Mouse (Mus musculus) midbrain, embryonic 14.5 days (tissue): ENCODE data around the gene Lpcat1. TPM values are rescaled to one million over a fixed set of nuclear protein-coding genes. Genes with fewer than 3 reads are reported as not detected.

Experiments
- ATAC-seq: fragments of 200-750 bp; cut with Nextera tagmentation; 2 replicates; pipeline ENCODE4 v1.8.0; 2017; ENCODE audit warnings: moderate number of reproducible peaks, moderate library complexity; ENCODE audit not compliant: low FRiP score, low TSS enrichment
- DNase-seq: peaks from one replicate; pipeline ENCODE4 v3.0.0-alpha.2; 2015
- H3K27ac ChIP-seq: fragments of 300-500 bp; sonication (generic); replicated peaks from 2 replicates; pipeline ENCODE4 v1.5.1; 2014; ENCODE audit warnings: mild to moderate bottlenecking, low read depth, low read length, moderate library complexity
- H3K27me3 ChIP-seq: fragments of 300-500 bp; sonication (generic); 2 replicates; pipeline ENCODE4 v1.6.1; 2014; ENCODE audit warnings: low read length, control low read depth, mixed read lengths; ENCODE audit not compliant: control insufficient read depth, insufficient read depth
- H3K36me3 ChIP-seq: fragments of 300-500 bp; sonication (generic); 2 replicates; pipeline ENCODE4 v1.6.1; 2014; ENCODE audit warnings: low read length, control low read depth; ENCODE audit not compliant: control insufficient read depth, insufficient read depth
- H3K4me1 ChIP-seq: fragments of 300-500 bp; sonication (generic); 2 replicates; pipeline ENCODE4 v1.6.1; 2014; ENCODE audit warnings: mild to moderate bottlenecking, antibody characterized with exemption, low read length, control low read depth; ENCODE audit not compliant: control insufficient read depth, insufficient read depth
- H3K4me2 ChIP-seq: fragments of 300-500 bp; sonication (generic); 2 replicates; pipeline ENCODE4 v1.6.1; 2014; ENCODE audit warnings: mild to moderate bottlenecking, low read length, moderate library complexity
- H3K4me3 ChIP-seq: fragments of 300-500 bp; sonication (generic); replicated peaks from 2 replicates; pipeline ENCODE4 v1.5.1; 2014; ENCODE audit warnings: low read depth, low read length
- H3K9ac ChIP-seq: fragments of 300-500 bp; sonication (generic); replicated peaks from 2 replicates; pipeline ENCODE4 v1.6.1; 2014; ENCODE audit warnings: mild to moderate bottlenecking, low read length, moderate library complexity
- H3K9me3 ChIP-seq: fragments of 300-500 bp; sonication (generic); 2 replicates; pipeline ENCODE4 v1.6.1; 2016; ENCODE audit warnings: low read length, control low read depth, mixed read lengths; ENCODE audit not compliant: control insufficient read depth
- WGBS: fragments of 180-500 bp; shearing (Covaris S2); extraction: QIAGEN DNeasy Blood & Tissue Kit; methylation state at CpG from one replicate; pipeline ENCODE4 v1.1.7; 2014; 5-methylcytosine and 5-hydroxymethylcytosine counted together
- polyA plus RNA-seq: library from polyadenylated mRNA; unstranded; fragments of >200 nt; fragmentation: Nextera tagmentation; extraction: Ambion mirVana; gene quantifications from 2 replicates; pipeline ENCODE4 v1.2.1, GENCODE M21; 2014

Gene Lpcat1
- polyA plus RNA-seq, 1 experiment from 2014 or later, result 76.9 TPM

- no peak overlapping the region for H3K27ac ChIP-seq
Observed at GRCm38 (mm10) chr13:73429605-73430321, 37.2 kb upstream of the Lpcat1 start.

GRCm38 (mm10) chr13:73432466-73433149 is 34.4 kb upstream of the Lpcat1 start:
- Histone ChIP-seq H3K27me3 (no peaks in the 10 kb centered on the region), H3K4me2 (no peak overlapping the region), H3K9me3 (no peaks in the 10 kb centered on the region), H3K36me3 (no peaks in the 10 kb centered on the region), H3K9ac (no peak overlapping the region), H3K4me1 (no peaks in the 10 kb centered on the region), H3K4me3 (no peak overlapping the region), H3K27ac (no peak overlapping the region)
- 77% methylated on average over 7 of the region's 7 CpGs for WGBS
- no peak for DNase-seq
- ATAC-seq, result no peak

More at GRCm38 (mm10) chr13:73429605-73430321, 37.2 kb upstream of the Lpcat1 start:
- ATAC-seq, result no peak
- Histone ChIP-seq H3K4me2 (no peak overlapping the region), H3K9ac (no peak overlapping the region), H3K4me1 (no peaks in the 10 kb centered on the region), H3K36me3 (no peaks in the 10 kb centered on the region), H3K9me3 (no peaks in the 10 kb centered on the region), H3K27me3 (no peaks in the 10 kb centered on the region), H3K4me3 (no peak overlapping the region)
- DNase-seq, result no peak
- 80% methylated on average over 6 of the region's 6 CpGs for WGBS

GRCm38 (mm10) chr13:73433681-73434535 is 33.1 kb upstream of the Lpcat1 start:
- H3K27me3 ChIP-seq, result no peaks in the 10 kb centered on the region
- no peak overlapping the region for H3K9ac ChIP-seq
- H3K36me3 ChIP-seq, result no peaks in the 10 kb centered on the region
- no peak overlapping the region for H3K4me2 ChIP-seq
- H3K4me3 ChIP-seq, result no peak overlapping the region
- ATAC-seq (no peak), DNase-seq (no peak)
- H3K9me3 ChIP-seq, result no peaks in the 10 kb centered on the region
- 84% methylated on average over 15 of the region's 15 CpGs for WGBS
- 0 out of 2 replicates have a peak, but pooled peaks cover 2% of the 10 kb centered on the region for H3K4me1 ChIP-seq
- H3K27ac ChIP-seq, result no peak overlapping the region

DNA sequence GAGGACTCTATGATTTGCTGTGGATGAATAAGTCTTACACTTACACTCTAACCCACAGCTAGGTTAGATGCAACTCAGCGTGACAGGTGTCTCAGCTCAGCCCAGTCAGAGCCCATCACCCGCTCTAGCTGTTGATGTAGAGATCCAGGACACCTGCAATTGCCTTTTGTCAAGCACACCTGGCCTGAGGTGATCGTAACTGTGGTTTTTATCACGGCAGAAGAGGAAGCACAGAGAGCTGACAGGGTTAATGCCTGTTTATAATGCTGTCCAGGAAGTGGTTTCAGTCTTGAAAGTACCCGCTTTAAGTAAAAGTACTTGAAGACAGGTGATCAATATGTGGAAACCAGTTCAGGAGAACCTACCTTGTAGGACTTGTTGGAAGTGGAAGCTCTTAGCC is 32.3 kb upstream of the Lpcat1 start:
- no peak for ATAC-seq
- H3K4me3 ChIP-seq, result no peak overlapping the region
- H3K4me2 ChIP-seq, result no peak overlapping the region
- no peaks in the 10 kb centered on the region for H3K27me3 ChIP-seq
- H3K9me3 ChIP-seq, result no peaks in the 10 kb centered on the region
- 0 out of 2 replicates have a peak, but pooled peaks cover 4% of the 10 kb centered on the region for H3K4me1 ChIP-seq
- H3K36me3 ChIP-seq, result no peaks in the 10 kb centered on the region
- DNase-seq, result no peak
- no peak overlapping the region for H3K27ac ChIP-seq
- WGBS, result 86% methylated on average over 5 of the region's 5 CpGs
- H3K9ac ChIP-seq, result no peak overlapping the region

GRCm38 (mm10) chr13:73435662-73436061 is 31.3 kb upstream of the Lpcat1 start:
- 83% methylated on average over 7 of the region's 7 CpGs for WGBS

DNA sequence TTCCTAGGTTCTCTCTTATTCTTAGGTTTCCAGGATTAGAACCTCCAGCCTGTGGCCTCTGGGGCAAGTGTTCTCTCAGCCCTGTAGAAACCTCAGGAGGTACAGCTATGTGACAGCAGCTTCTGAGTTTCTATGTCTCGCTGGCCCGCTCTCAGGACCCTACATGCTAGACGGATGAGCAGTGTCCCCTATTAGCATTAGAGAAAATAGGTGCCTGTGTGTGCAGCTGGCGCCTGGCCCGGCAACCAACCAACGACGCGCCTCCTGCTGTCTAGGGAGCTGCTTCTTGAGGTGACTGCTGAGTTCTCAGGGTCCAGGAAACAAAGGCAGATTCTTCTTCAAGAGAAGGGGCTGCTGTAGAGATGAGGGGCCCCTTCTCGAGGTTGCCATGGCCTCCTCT is 27.9 kb upstream of the Lpcat1 start:
- H3K27me3 ChIP-seq, result no peaks in the 10 kb centered on the region
- no peak overlapping the region for H3K4me3 ChIP-seq
- H3K4me1 ChIP-seq, result 0 out of 2 replicates have a peak, but pooled peaks cover 4% of the 10 kb centered on the region
- H3K4me2 ChIP-seq, result no peak overlapping the region
- 45% methylated on average over 9 of the region's 9 CpGs for WGBS
- H3K36me3 ChIP-seq, result no peaks in the 10 kb centered on the region
- H3K9me3 ChIP-seq, result no peaks in the 10 kb centered on the region
- no peak overlapping the region for H3K27ac ChIP-seq
- ATAC-seq (no peak), DNase-seq (no peak)
- H3K9ac ChIP-seq, result no peak overlapping the region

More at GRCm38 (mm10) chr13:73435662-73436061, 31.3 kb upstream of the Lpcat1 start:
- DNase-seq, result no peak
- Histone ChIP-seq H3K4me1 (0 out of 2 replicates have a peak, but pooled peaks cover 4% of the 10 kb centered on the region), H3K4me3 (no peak overlapping the region), H3K27me3 (no peaks in the 10 kb centered on the region), H3K9me3 (no peaks in the 10 kb centered on the region), H3K27ac (no peak overlapping the region), H3K9ac (no peak overlapping the region), H3K4me2 (no peak overlapping the region), H3K36me3 (no peaks in the 10 kb centered on the region)
- no peak for ATAC-seq

GRCm38 (mm10) chr13:73441032-73441431 is 26.0 kb upstream of the Lpcat1 start:
- WGBS, result 90% methylated on average over 4 of the region's 4 CpGs
- DNase-seq, result no peak
- H3K27me3 ChIP-seq, result no peaks in the 10 kb centered on the region
- H3K27ac ChIP-seq, result no peak overlapping the region
- H3K9me3 ChIP-seq, result no peaks in the 10 kb centered on the region
- no peak overlapping the region for H3K4me3 ChIP-seq
- H3K4me1 ChIP-seq, result 0 out of 2 replicates have a peak, but pooled peaks cover 4% of the 10 kb centered on the region
- no peak overlapping the region for H3K4me2 ChIP-seq
- no peak for ATAC-seq
- no peaks in the 10 kb centered on the region for H3K36me3 ChIP-seq
- no peak overlapping the region for H3K9ac ChIP-seq

DNA sequence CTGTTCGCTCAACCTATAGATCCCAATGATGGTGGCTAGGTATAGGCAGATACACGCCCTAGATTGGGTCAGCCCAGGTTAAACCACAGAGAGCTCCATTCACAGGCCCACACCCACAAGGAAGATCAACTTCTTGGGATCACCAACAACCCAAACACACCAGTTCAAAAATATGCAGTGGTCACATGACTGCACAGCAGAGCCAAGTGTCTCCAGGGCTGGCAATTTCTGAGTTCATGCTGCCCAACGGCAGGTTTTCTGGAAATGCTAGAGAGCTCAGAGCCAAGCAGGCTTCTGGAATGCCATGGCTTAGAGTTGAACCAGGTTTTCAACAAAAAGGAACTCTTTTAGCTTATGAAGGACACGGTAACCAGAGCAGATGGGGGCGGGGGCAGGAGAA is 25.3 kb upstream of the Lpcat1 start:
- Histone ChIP-seq H3K4me3 (no peak overlapping the region), H3K4me1 (0 out of 2 replicates have a peak, but pooled peaks cover 4% of the 10 kb centered on the region), H3K27me3 (no peaks in the 10 kb centered on the region), H3K4me2 (no peak overlapping the region), H3K27ac (no peak overlapping the region), H3K9ac (no peak overlapping the region), H3K9me3 (no peaks in the 10 kb centered on the region), H3K36me3 (no peaks in the 10 kb centered on the region)
- DNase-seq, result no peak
- ATAC-seq, result no peak
- WGBS, result 88% methylated on average over 5 of the region's 5 CpGs
